Mouse (Mus musculus) lung, embryonic 14.5 days (tissue): ENCODE data around the gene Ddx58. TPM values are rescaled to one million over a fixed set of nuclear protein-coding genes. Genes with fewer than 3 reads are reported as not detected.

Experiments used
- ATAC-seq: fragments of 200-750 bp; cut with Nextera tagmentation; 2 replicates; pipeline ENCODE4 v1.8.0; 2017; ENCODE audit warnings: mild to moderate bottlenecking, moderate TSS enrichment, moderate library complexity; ENCODE audit not compliant: insufficient read depth
- DNase-seq: peaks from one replicate; pipeline ENCODE4 v3.0.0-alpha.2; 2015
- H3K27ac ChIP-seq: fragments of 300-500 bp; sonication (generic); 2 replicates; pipeline ENCODE4 v1.5.1; 2014; ENCODE audit warnings: low read depth, mild to moderate bottlenecking, moderate library complexity
- H3K27me3 ChIP-seq: fragments of 300-500 bp; sonication (generic); 2 replicates; pipeline ENCODE4 v1.6.1; 2014; ENCODE audit warnings: low read length, control low read depth; ENCODE audit not compliant: insufficient read depth
- H3K36me3 ChIP-seq: fragments of 300-500 bp; sonication (generic); 2 replicates; pipeline ENCODE4 v1.6.1; 2014; ENCODE audit warnings: control low read depth; ENCODE audit not compliant: insufficient read depth
- H3K4me1 ChIP-seq: fragments of 300-500 bp; sonication (generic); 2 replicates; pipeline ENCODE4 v1.6.1; 2014; ENCODE audit warnings: antibody characterized with exemption, control low read depth; ENCODE audit not compliant: insufficient read depth
- H3K4me2 ChIP-seq: fragments of 300-500 bp; sonication (generic); 2 replicates; pipeline ENCODE4 v1.6.1; 2014; ENCODE audit warnings: mild to moderate bottlenecking
- H3K4me3 ChIP-seq: fragments of 300-500 bp; sonication (generic); 2 replicates; pipeline ENCODE4 v1.5.1; 2014; ENCODE audit warnings: low read depth, low read length
- H3K9ac ChIP-seq: fragments of 300-500 bp; sonication (generic); 2 replicates; pipeline ENCODE4 v1.6.1; 2014
- H3K9me3 ChIP-seq: fragments of 300-500 bp; sonication (generic); 2 replicates; pipeline ENCODE4 v1.6.1; 2016; ENCODE audit warnings: low read depth, low read length, control low read depth
- CTCF ChIP-seq: IDR thresholded peaks from 2 replicates; pipeline ENCODE4 v1.5.1; 2016; ENCODE audit warnings: antibody characterized with exemption, low read depth
- WGBS: fragments of 180-500 bp; shearing (Covaris S2); extraction: QIAGEN DNeasy Blood & Tissue Kit; methylation state at CpG from one replicate; pipeline ENCODE4 v1.1.7; 2014; 5-methylcytosine and 5-hydroxymethylcytosine counted together
- polyA plus RNA-seq: library from polyadenylated mRNA; unstranded; fragments of >200 nt; fragmentation: Nextera tagmentation; extraction: Ambion mirVana; gene quantifications from 2 replicates; pipeline ENCODE4 v1.2.1, GENCODE M21; 2014

Gene Ddx58
- polyA plus RNA-seq, 1 experiment from 2014 or later: 7.6 TPM

GRCm38 (mm10) chr4:40253766-40254165 lies 14.1 kb upstream of the Ddx58 start:
- no peak overlapping the region for H3K9ac ChIP-seq
- no peak overlapping the region for H3K4me2 ChIP-seq
- H3K9me3 ChIP-seq: no peaks in the 10 kb centered on the region
- 0 out of 2 replicates have a peak, but pooled peaks cover 10% of the 10 kb centered on the region for H3K36me3 ChIP-seq
- DNase-seq (no peak), ATAC-seq (no peak; the same call in 1 of the 2 replicates)
- H3K4me3 ChIP-seq: no peak overlapping the region
- no peak overlapping the region for H3K27ac ChIP-seq
- 60% methylated on average over 2 of the region's 2 CpGs for WGBS
- TF ChIP-seq CTCF: no peak
- H3K4me1 ChIP-seq: no peaks in the 10 kb centered on the region
- H3K27me3 ChIP-seq: no peaks in the 10 kb centered on the region

- H3K27me3 ChIP-seq: no peaks in the 10 kb centered on the region
- WGBS: 85% methylated on average over 5 of the region's 5 CpGs
- no peaks in the 10 kb centered on the region for H3K36me3 ChIP-seq
- no peaks in the 10 kb centered on the region for H3K9me3 ChIP-seq
- no peaks in the 10 kb centered on the region for H3K4me1 ChIP-seq
- DNase-seq (no peak), ATAC-seq (no peak)
- no peak overlapping the region for H3K4me2 ChIP-seq
- no peak overlapping the region for H3K9ac ChIP-seq
- no peak overlapping the region for H3K4me3 ChIP-seq
- TF ChIP-seq CTCF: no peak
- H3K27ac ChIP-seq: no peak overlapping the region
Observed at GRCm38 (mm10) chr4:40250984-40251383, 11.4 kb upstream of the Ddx58 start.

- no peaks in the 10 kb centered on the region for H3K9me3 ChIP-seq
- TF ChIP-seq CTCF: no peak
- no peaks in the 10 kb centered on the region for H3K36me3 ChIP-seq
- no peak for ATAC-seq
- 81% methylated on average over 8 of the region's 8 CpGs for WGBS
- no peak overlapping the region for H3K27ac ChIP-seq
- H3K9ac ChIP-seq: no peak overlapping the region
- H3K4me3 ChIP-seq: no peak overlapping the region
- no peak overlapping the region for H3K4me2 ChIP-seq
- DNase-seq: no peak
- H3K4me1 ChIP-seq: no peaks in the 10 kb centered on the region
- no peaks in the 10 kb centered on the region for H3K27me3 ChIP-seq
Observed at GRCm38 (mm10) chr4:40244035-40244434, 4.4 kb upstream of the Ddx58 start.

- Histone ChIP-seq H3K4me2 (no peak overlapping the region), H3K4me1 (no peaks in the 10 kb centered on the region), H3K9ac (no peak overlapping the region), H3K27me3 (no peaks in the 10 kb centered on the region), H3K9me3 (no peaks in the 10 kb centered on the region), H3K27ac (no peak overlapping the region), H3K4me3 (no peak overlapping the region), H3K36me3 (no peaks in the 10 kb centered on the region)
- TF ChIP-seq CTCF: no peak
- ATAC-seq (no peak), DNase-seq (no peak)
- WGBS: 84% methylated on average over 4 of the region's 4 CpGs
Observed at GRCm38 (mm10) chr4:40243006-40243405, 3.4 kb upstream of the Ddx58 start.

- no peaks in the 10 kb centered on the region for H3K36me3 ChIP-seq
- DNase-seq: no peak
- H3K9me3 ChIP-seq: no peaks in the 10 kb centered on the region
- H3K4me1 ChIP-seq: no peaks in the 10 kb centered on the region
- WGBS: 46% methylated on average over 6 of the region's 6 CpGs
- no peak overlapping the region for H3K4me2 ChIP-seq
- H3K9ac ChIP-seq: no peak overlapping the region
- no peaks in the 10 kb centered on the region for H3K27me3 ChIP-seq
- no peak overlapping the region for H3K4me3 ChIP-seq
- TF ChIP-seq CTCF: no peak
- H3K27ac ChIP-seq: no peak overlapping the region
- no peak for ATAC-seq
Observed at GRCm38 (mm10) chr4:40241928-40242327, 2.3 kb upstream of the Ddx58 start.

GRCm38 (mm10) chr4:40240272-40240744 lies 680 bp upstream of the Ddx58 start:
- WGBS: 38% methylated on average over 5 of the region's 5 CpGs
- DNase-seq (no peak), ATAC-seq (peak; percentile 8; the same call in 1 of the 2 replicates)
- Histone ChIP-seq H3K9ac (peak overlapping the region; percentile 64), H3K4me1 (no peaks in the 10 kb centered on the region), H3K9me3 (no peaks in the 10 kb centered on the region), H3K36me3 (no peaks in the 10 kb centered on the region), H3K4me2 (peak overlapping the region; percentile 86), H3K4me3 (peak overlapping the region; percentile 58), H3K27me3 (no peaks in the 10 kb centered on the region), H3K27ac (no peak overlapping the region)
- TF ChIP-seq CTCF: no peak

- peak overlapping the region; percentile 86 for H3K4me2 ChIP-seq
- 2% methylated on average over 17 of the region's 17 CpGs for WGBS
Observed at GRCm38 (mm10) chr4:40238483-40239408, 882 bp downstream of the Ddx58 start.

More at GRCm38 (mm10) chr4:40238483-40239408, 882 bp downstream of the Ddx58 start:
- Histone ChIP-seq H3K9me3 (no peaks in the 10 kb centered on the region), H3K27ac (peak overlapping the region; percentile 67), H3K9ac (peak overlapping the region; percentile 64), H3K27me3 (no peaks in the 10 kb centered on the region), H3K4me3 (peak overlapping the region; percentile 58), H3K36me3 (0 out of 2 replicates have a peak, but pooled peaks cover 4% of the 10 kb centered on the region), H3K4me1 (no peaks in the 10 kb centered on the region)
- peak; percentile 71 for DNase-seq
- TF ChIP-seq CTCF: no peak
- ATAC-seq: peak; percentile 80
